Mouse (Mus musculus): ENCODE data around the gene Zbtb5.

DNA sequence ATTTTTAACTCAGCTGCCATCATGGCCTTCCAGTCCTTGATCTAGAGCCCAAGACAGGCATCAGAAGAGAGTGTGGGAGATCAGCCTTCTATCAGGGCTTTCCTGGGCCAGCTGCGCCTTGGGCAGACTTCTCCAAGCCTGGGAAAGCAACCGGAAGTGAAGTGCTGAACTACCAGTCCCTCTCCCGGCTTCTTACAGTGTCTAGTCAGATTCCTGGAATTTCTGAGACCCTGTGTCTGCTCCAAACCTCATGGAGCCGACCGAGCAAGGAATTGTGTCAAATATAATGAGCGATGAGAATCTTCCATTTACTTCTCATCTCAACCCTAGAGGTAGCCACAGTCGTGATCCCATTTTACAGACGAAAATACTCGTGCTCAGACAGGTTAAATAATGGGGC lies 53.4 kb downstream of the Zbtb5 start:
- TF ChIP-seq CTCF (conservative IDR thresholded peaks at IDR 0.05; ENCODE audit: low read length) (no peak), NANOG (IDR thresholded peaks at IDR 0.05; ENCODE audit: borderline replicate concordance, low read length) (no peak), POU5F1 (IDR thresholded peaks at IDR 0.05; ENCODE audit: borderline replicate concordance, low read length) (no peak)
